Mouse (Mus musculus) left cerebral cortex, adult 9 months (tissue): ENCODE measurements at regions not wholly inside any gene's neighbourhood (a gene's known extent, or its start where the extent isn't known, plus 50 kb on each side); places are given as distances from the start of the nearest gene placed in this dataset.
"Not testable (repeated sequence)": the region's sequence is repeated elsewhere in the genome, so short reads cannot be mapped to it uniquely, and the experiment has no call there.

Source experiments
- DNase-seq, 2 experiments: peaks; one replicate each; pipeline ENCODE4 v3.0.0; 2022; ENCODE audit warnings: low spot score in 2 of 2

- no peak for DNase-seq
Measured at GRCm38 (mm10) chr17:16516173-16516572, 547.7 kb upstream of the Zfp960 start.

- DNase-seq: no peak
Measured at GRCm38 (mm10) chr17:16493951-16494350, 570.0 kb upstream of the Zfp960 start.

- DNase-seq: no peak
Measured at GRCm38 (mm10) chr17:16493546-16493945, 570.4 kb upstream of the Zfp960 start.

GRCm38 (mm10) chr17:16492551-16492950, 571.4 kb upstream of the Zfp960 start:
- no peak for DNase-seq

- DNase-seq: no peak
Measured at GRCm38 (mm10) chr17:16486355-16486754, 577.6 kb upstream of the Zfp960 start.

- no peak for DNase-seq
Measured at GRCm38 (mm10) chr17:16483976-16484375, 579.9 kb upstream of the Zfp960 start.

- no peak for DNase-seq
Measured at GRCm38 (mm10) chr17:16481722-16482121, 582.2 kb upstream of the Zfp960 start.

- DNase-seq: no peak
Measured at GRCm38 (mm10) chr17:16480579-16480978, 583.3 kb upstream of the Zfp960 start.

GRCm38 (mm10) chr17:16461208-16461607, 602.7 kb upstream of the Zfp960 start:
- no peak for DNase-seq

GRCm38 (mm10) chr17:16453098-16453497, 610.8 kb upstream of the Zfp960 start:
- no peak for DNase-seq

- no peak for DNase-seq
Measured at GRCm38 (mm10) chr17:16444562-16444961, 613.7 kb upstream of the Rgmb start.

- no peak for DNase-seq
Measured at GRCm38 (mm10) chr17:16395193-16395612, 564.4 kb upstream of the Rgmb start.

GRCm38 (mm10) chr17:16374855-16375221, 544.0 kb upstream of the Rgmb start:
- not testable (repeated sequence) for DNase-seq

GRCm38 (mm10) chr17:16374119-16374854, 543.4 kb upstream of the Rgmb start:
- DNase-seq: not testable (repeated sequence)

- DNase-seq: no peak
Measured at GRCm38 (mm10) chr17:16372976-16373375, 542.1 kb upstream of the Rgmb start.

- DNase-seq: no peak
Measured at GRCm38 (mm10) chr17:16344061-16344460, 513.2 kb upstream of the Rgmb start.

- no peak for DNase-seq
Measured at GRCm38 (mm10) chr17:16342785-16343184, 511.9 kb upstream of the Rgmb start.

- DNase-seq: peak; percentile 5 to 17
Measured at GRCm38 (mm10) chr17:16339720-16340470, 509.1 kb upstream of the Rgmb start.

- no peak for DNase-seq
Measured at GRCm38 (mm10) chr17:16311914-16312313, 481.1 kb upstream of the Rgmb start.

- no peak for DNase-seq
Measured at GRCm38 (mm10) chr17:16311196-16311873, 480.5 kb upstream of the Rgmb start.

GRCm38 (mm10) chr17:16301776-16302175, 470.9 kb upstream of the Rgmb start:
- DNase-seq: no peak

- DNase-seq: no peak
Measured at GRCm38 (mm10) chr17:16298553-16298952, 467.7 kb upstream of the Rgmb start.
